Mouse (Mus musculus): ENCODE results near the gene Dgkz.

DNA sequence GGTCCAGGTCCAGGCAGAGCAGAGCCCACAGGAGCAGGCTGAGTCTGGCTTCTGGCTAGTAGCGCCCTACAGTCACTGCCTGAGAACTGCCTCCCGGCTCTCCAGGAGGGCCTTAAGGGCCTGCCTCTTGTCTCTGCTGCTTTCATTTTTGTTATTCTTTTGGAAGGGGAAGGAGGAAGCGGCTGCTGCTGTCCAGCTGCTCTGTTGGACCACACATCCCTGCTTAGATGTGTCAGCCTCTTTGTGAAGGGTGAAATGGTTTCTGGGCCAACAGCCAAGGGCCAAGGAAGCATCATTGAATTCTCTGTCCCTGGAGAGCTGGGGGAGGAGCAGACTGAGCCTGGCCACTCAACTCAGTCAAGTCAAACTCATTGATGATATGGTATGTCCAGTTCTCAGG, 41.3 kb upstream of the Dgkz start:
- TF ChIP-seq CTCF (IDR thresholded peaks at IDR 0.05; ENCODE audit: low read depth) (no peak), EP300 (optimal IDR thresholded peaks at IDR 0.05) (no peak)
